Mouse (Mus musculus): ENCODE data around the gene Rhoh.

The Rhoh gene

DNA sequence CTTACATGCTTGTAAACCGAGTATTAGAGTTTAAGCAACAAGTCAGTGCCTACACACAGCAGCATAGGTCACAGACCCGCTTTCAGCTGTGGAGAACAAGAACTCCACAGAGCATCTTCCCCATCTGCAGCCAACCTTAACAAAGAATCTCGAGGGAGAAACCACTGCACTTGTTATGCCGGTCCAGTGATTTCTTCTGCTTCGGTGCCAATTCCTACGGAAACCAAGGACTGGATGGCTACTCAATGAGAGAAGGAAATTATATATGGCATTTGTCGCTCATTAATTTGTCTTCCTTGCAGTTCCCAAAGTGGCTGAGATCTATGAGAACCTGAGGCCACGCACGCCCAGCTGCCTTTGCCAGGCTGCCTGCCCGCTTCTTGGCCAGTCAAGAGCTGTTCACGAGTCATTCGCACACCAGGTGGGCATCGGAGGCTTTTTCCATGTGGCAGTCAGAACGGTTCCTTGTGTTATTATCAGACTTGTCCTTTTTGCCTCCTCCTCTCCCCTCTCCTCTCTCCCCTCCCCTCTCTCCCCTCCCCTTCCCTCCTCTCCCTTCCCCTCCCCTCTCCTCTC lies 30.3 kb downstream of the Rhoh start:
- DNase-seq (ENCODE audit: low read depth, low spot score), result no peak

DNA sequence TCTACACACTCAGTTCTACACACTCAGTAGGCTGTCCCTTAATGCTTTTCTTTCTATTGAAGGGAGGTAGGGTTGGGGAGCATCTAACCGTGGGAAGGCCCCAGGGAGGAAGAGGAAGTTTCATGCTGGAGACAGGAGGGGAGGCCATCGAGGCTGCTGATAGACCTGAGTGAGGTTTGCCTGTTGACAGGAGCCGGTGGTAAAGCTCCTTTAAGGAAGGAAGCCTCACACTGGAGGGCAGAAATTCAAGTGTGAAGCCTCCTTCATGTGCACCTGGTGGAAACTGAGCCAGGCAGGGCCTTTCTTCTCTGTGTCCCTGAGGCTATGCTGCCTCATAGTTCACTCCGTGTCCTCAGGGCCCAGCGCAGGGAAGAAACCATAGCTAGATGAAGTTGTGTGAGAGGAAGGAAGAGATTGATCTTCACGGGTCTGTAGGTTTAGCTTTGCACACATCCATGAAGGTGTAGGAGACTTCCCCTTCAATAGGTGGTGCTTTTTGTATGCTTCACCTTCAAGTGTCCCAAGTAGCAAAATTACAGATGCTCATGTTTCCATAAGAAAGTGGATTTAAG lies 34.2 kb downstream of the Rhoh start:
- no peak for DNase-seq (ENCODE audit: low read depth, low spot score)

DNA sequence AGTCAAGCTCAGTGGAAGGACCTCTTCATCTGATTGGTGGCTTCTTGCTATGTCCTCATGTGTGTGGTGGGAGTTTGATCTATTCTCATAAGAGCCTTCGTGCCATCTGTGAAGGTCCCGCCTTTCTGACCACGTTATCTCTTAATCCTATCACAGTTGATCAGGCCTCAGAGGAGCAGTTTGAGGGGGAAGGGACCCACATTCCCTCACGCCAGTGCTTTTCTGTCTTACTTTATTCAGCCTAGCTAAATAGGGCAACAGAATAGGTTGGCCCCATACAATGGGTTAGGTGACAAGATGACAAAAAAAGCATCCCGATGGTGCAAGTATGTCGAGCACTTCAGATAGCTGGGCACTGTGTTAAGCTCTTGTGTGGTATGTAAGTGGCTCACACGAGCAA lies 34.8 kb downstream of the Rhoh start:
- DNase-seq (ENCODE audit: low read depth, low spot score), result no peak

DNA sequence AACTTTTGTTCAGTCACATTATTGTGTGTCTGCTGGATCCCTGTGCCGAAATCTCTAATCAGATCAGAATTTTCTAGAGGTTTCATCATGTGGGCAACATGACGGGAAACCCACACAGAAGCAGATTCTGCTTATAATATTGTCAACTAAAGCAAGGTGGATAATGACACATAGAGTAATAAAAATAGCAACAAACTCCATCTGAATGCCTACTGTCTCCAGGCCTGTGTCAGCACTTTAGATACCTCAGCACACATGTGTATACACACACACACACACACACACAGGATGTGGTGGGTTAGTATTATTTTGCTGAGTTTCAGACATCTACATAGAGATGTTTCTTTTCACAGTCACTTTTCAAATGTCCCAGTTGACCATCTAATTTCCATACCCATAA lies 36.7 kb downstream of the Rhoh start:
- peak; percentile 72 for DNase-seq (ENCODE audit: low read depth, low spot score)

DNA sequence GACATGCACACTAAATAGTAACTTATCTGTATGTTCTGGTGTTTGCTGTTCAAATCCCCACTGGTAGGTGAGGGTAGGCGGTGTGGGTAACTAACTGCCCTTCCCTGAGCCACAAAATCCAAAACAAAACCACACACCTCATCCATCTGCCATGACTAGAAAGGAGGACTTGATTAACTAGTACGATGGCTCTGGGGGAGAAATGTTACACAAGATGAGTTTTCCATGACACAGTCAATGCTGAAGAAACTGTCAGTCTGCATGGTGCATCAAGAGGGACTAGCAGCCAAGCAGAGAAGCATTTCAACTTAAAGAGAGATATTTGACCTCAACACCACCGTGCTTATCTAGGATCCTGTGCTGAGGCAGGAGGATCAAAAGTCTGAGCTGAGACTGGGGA lies 37.7 kb downstream of the Rhoh start:
- no peak for DNase-seq (ENCODE audit: low read depth, low spot score)

DNA sequence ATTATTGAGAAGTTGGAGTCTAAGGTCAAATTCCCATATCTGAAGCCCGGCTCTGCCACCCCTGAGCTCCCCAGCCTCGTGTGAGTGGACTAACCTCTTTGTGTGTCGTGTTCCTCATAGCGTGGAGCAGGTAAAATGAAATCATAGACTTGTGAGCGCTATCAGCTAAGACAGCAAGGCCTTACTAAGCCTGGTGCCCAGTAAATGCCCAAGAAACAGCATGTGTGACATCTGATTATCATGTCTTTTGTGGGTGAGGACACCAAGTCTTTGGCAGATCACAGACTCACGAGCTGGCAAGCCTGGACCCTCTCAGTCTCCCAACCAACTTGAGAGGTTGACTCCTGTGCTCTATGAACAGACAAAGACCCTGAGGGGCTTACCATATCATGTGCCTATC lies 39.1 kb downstream of the Rhoh start:
- no peak for DNase-seq (ENCODE audit: low read depth, low spot score)

DNA sequence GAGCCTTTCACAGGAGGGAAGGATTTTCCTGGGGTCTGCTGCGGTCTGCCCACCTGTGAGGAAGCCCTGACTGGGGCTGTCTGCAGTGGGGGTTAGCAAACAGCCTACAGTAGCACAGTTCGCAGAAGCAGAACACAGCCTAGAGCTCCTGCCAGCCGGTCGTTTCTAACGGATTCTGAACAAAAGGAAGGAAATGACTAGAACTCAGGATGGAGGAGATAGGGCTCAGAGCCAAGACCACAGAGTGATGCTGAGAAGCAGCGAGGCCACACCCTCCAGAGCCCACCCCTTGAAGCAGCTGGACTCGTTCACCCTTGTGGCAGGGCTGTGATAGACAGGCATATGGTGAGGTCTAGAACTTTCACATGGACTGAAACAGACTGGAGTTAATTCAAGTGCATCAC lies 39.9 kb downstream of the Rhoh start:
- peak; percentile 82 for DNase-seq (ENCODE audit: low read depth, low spot score)

DNA sequence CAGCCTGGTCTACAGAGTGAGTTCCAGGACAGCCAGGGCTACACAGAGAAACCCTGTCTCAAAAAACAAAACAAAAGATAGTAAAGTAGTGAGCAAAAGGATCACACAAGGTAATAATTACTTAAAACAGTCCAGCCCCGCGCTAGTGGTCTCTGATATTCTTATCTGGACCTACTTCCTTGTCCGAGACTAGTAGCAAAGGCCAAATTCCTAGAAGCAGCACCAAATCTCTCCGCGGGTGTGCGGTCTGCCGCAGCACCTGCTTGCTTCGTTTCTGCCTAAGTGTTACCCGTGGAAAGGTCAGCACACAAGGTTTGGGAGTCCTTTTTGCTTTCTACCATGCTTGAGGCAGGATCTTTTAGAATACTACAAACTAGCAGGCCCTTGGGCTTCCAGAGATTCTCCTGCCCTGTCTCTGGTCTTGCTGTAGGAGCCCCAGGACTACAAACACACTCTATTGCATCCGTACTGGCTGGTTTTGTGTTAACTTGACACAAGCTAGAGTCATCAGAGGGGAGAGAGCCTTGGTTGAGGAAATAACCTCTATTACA lies 40.9 kb downstream of the Rhoh start:
- no peak for DNase-seq (ENCODE audit: low read depth, low spot score)

DNA sequence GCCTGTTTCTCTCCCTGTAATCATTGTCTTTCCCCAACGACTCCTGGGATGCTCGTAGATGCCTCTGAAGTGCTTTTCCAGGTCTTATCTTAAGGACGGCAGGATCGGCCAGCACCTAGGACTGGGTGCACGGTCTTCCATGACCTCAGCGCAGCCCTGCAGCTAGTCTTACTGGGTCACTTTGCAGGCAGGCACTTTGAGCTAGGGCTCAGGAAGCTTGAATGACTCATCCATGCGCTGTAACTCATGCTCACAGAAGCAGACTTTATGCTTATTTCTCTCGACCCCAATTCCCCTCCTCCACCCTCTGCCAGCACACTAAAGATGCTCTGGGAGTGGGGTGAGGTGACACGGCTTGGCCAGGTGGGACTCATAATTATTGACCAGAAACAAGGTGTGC lies 41.8 kb downstream of the Rhoh start:
- no peak for DNase-seq (ENCODE audit: low read depth, low spot score)

DNA sequence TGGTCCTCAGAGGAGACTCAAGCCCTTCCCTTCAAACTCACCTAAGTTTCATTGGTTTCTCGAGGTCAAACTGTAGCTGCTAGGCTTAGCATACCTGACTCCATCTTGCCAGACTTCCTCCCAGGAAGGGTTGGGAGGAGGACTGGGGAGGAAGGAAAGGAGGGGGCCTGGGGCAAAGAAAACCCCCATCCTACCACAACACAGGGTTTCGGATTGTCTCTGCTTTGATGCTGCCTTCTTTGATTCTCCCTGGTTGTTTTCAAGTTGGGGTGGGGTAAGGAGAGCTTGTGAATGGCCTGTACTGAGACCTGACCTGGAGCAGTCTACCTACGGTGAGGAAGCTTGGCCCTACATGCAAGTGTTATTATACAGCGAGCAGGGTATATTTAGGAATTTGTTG lies 43.5 kb downstream of the Rhoh start:
- DNase-seq (ENCODE audit: low read depth, low spot score), result peak; percentile 69

DNA sequence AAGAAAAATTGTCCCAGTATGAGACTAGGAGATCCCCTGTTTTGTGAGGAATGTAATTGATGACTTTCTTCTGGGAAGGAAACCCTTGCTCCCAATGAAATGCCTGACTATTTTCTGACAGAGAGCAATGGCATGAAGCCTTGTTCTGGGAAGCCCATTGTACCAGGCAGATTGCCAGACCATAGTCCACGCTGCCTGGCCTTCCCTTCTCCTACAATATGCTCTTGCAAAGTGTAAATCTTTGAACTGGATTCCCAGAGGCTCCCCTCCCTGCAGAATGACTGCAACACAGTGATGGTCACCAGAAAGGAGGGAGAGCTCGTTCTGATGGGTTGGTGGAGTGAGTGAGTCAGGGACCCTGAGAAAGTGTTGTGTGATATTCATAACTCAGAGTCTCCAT lies 47.7 kb downstream of the Rhoh start:
- DNase-seq (ENCODE audit: low read depth, low spot score), result no peak

DNA sequence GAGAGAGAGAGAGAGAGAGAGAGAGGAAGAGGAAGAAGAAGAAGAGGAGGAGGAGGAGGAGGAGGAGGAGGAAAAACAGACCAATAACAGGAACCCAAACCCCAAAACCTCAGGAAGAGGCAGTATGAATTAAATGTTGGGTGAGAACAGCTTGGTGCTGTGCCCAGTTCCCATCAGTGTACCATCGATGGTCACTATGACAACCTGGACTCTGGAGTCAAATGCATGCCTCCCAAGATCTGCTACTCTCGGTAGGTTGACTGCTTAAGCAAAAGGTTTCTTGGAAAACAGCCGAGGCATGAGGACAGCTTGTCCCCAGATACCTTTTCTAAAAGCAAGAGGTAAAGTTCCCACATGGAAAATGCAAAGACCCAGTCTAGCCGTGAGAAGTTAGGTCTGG lies 48.3 kb downstream of the Rhoh start:
- no peak for DNase-seq (ENCODE audit: low read depth, low spot score)

DNA sequence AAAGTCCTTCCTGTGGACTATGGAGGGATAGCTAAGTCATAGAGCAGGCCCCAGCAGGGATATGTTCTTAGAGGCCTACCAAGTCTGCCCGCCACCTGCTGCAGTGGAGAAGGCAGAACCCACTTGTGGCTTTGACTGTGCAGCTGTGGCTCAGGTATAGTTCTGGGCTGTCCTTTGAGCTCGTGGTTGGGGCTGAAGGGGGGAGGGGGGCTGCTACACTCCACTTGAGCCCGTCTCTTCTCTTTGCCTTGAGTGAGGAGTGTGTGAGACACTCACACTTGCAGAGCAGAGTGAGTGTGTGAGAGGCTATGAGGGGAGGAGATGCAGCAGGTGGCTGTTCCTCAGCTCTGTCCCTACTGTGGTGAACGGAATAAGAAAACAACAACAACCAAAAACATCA lies 49.4 kb downstream of the Rhoh start:
- peak; percentile 43 for DNase-seq (ENCODE audit: low read depth, low spot score)

DNA sequence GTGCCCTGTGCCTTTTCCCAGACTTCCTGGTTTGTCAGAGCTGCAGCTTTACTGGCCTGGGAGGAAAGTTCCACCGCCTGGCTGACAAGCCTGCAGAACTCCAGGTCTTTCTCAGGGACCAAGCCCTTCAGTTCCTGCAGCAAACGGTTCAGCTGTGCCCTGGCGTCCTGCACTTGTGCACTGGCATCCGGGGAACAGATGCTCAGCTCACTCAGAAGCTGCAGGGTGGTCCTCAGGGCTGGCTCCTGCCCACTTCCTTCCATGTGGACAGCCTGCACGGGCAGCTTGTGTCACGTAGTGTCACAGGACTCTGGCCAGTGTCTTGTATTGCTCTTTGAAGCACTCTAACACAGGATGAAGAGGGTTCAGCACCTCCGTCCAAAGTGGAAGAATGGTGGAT lies 50.7 kb downstream of the Rhoh start:
- no peak for DNase-seq (ENCODE audit: low read depth, low spot score)

DNA sequence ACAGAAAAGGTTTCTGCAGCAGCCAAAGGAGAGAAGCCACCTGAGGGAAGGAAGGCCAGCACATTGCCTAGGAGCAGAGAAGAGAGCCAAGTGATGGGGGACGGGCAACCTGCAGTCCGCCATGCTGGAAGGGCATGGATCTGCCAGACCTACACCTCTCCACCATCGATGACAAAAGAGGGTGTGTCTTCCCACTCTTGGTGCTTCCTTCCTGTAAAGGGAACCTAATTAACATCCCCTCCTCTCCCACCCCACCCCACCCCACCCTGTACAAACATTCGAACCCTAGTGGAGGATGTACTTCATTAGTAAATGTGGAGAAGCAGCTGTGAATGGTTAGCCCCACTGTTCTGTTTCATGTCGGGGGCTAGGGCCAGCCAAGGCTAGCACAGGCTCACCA lies 51.2 kb downstream of the Rhoh start:
- DNase-seq (ENCODE audit: low read depth, low spot score), result no peak

DNA sequence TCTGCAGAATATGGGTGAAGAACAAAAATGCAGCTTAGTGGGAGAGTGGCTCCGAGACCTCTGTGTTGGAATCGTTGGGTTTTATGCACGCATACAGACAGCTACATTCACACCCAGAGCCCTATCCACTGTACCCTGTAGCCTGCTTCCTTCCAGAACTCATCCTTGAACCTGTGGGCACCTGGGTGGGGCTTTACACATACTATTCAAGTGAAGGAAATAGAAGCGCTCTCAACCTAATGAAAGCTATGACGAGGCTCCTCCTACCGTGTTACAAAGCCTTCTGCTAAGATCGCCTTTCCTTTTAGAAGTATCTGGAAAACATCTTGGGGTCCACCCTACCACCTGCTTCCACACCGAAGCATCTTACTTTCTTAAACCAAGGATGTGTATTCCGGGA lies 52.1 kb downstream of the Rhoh start:
- no peak for DNase-seq (ENCODE audit: low read depth, low spot score)

DNA sequence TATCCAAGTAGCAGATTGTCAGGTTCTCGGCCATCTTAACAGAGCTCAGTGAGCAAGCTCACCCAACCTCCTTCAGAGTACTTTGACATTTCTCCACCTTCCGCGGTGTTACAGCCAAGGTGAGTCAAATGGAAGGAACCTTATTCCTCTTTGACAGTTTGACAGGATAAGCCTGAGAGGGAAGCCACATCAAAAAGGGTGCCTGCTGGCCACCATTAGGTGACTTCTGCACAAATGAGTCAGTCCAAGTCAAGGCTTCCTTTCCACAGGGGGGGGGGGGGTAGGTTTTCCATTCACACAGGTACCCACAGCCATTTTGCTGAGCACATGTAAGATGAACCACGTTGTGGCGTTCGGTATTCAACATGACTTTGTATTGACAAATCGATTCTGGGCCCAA lies 53.3 kb downstream of the Rhoh start:
- DNase-seq (ENCODE audit: low read depth, low spot score), result peak; percentile 56

DNA sequence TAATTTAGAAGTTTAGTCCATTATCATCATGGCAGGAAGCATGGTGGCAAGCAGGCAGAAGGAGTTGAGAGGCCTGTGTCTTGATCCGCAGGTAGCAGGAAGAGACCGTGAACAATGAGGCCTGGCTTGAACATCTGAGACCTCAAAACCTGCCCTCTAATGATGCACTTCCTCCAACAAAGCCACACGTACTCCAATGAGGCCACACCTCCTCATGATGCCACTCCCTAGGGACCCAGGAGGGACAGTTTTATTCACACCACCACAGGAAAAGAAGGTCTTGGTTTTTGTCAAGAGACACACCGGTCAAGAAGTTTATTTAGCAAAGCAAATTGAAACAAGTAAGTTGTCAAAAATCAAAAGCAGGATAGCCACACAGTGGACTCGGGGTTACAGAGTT lies 55.9 kb downstream of the Rhoh start:
- DNase-seq (ENCODE audit: low read depth, low spot score), result no peak

DNA sequence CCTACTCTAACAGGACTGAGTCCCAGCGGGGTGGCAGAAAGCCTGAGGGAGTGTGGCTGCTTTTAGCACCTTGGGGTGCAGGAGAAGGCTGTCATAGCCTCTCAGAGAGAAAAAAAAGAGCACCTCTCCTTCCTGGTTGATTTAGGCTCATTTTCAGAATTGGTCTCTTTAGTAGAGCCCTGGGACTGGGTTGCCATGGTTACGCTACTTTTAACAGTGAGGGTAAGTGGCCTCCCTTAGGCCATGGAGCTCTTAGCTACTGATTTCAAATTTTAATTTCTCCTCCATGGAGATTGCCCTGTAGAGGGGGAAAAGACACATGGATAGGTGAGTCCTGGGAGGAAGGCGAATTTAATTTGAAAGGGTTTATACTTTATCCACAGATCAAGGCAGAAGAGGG lies 57.6 kb downstream of the Rhoh start:
- peak; percentile 53 for DNase-seq (ENCODE audit: low read depth, low spot score)

DNA sequence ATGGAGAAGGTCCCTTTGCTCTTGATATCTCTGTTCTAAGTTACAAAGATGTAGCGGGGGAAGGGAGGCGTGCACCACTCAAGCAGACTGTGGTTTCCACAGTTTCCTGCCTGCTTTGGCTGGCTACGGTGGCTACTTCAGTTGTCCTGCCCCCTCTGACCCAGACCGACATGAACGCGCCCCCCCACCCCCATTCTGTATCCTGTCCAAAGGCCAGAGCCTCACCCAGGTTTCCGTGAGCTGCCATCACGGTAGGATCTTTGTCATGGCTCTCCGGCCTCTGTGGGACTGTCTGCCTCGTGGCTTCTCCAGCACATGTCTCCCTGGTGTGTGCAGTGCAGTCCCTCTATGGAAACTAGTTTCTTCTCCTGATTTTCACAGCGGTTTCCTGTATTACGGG lies 58.3 kb downstream of the Rhoh start:
- peak; percentile 67 for DNase-seq (ENCODE audit: low read depth, low spot score)

DNA sequence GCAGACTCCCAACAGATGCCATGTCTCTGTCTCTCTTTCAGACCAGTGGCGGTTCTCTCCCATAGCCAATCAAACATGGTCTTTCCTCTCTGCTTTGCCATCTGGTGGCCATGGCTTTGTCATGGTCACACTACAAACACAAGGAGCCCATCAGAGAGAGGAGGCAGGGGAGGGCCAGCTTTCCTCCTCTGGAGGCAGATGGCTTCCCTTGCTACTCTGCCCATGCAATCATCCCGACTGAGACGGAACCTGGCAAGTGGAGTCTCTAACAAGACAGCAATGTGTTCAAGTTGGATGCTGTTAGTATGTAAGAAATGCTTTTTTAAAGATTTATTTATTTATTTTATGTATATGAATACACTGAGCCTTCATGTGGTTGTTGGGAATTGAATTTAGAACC lies 58.9 kb downstream of the Rhoh start:
- no peak for DNase-seq (ENCODE audit: low read depth, low spot score)

DNA sequence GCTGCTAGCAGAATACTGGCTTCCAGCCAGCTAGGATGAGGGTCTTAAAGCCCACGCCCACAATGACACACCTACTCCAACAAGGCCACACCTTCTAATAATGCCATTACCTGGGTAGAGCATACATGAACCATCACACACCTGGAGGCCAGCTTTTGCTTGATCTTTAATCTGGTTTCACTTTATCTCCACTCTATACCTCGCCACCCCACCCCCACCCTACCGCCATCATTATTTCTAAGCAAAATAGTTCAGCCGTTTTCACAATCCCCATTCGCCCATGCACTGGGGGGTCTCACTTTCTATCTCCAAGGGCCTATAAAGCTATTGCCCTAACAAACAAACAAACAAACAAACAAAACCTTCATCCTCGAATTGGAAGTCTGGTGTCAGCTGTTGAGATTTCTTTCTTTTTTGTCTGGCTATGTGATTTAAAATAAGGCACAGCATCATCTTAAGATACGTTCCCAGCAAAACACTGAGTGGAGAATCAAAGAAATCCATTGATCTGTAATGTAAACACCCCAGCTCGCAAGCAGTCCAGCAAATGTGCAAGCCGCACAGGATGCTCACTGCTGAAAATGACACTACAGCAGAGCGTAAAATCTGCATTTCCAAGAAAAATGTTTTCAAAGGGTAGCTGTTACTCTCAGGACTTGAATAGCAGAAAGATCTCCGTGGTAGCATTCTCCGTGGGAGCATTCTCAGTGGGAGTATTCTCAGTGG lies 59.9 kb downstream of the Rhoh start:
- peak; percentile 49 for DNase-seq (ENCODE audit: low read depth, low spot score)

DNA sequence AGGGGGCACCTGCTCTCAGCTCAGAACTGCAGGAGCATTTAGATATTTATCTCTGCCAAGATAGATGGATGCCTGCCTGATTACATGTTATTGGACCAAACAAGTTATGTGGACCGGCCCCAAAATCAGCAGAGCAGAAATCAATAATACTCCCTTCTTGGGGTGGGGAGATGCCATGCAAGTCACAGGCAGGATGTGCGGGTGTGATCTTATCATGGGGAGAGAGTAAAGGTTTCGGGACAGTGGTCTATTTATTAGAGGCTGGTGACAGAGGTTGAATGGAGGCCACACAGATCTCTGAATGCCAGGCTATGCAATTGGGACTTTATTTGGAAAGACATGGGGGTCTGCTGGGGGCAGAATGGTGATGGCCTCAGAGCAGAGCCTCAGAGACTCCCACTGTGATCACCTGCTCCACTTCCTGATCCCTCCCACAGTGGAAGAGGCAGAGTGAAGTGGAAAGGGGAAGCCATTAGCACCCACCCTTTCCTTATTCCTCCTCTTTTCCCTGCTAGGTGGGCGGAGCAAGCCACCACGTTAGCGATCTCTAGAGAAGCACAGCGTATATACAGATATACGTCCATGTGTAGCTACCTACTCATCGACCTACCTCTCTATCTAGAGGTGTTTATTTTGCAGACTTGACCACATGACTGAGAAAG lies 60.6 kb downstream of the Rhoh start:
- peak; percentile 70 for DNase-seq (ENCODE audit: low read depth, low spot score)

All from CD4-positive helper T cell, adult 2 months (primary cell).